Mouse (Mus musculus) heart, embryonic 13.5 days (tissue): Measurements from ENCODE around the gene Pomc. TPM values are rescaled to one million over a fixed set of nuclear protein-coding genes. Genes with fewer than 3 reads are reported as not detected.

Source experiments
- ATAC-seq: fragments of 200-750 bp; cut with Nextera tagmentation; 2 replicates; pipeline ENCODE4 v1.8.0; 2017; ENCODE audit warnings: moderate TSS enrichment; ENCODE audit not compliant: insufficient number of reproducible peaks, low FRiP score, low TSS enrichment; ENCODE audit errors: extremely low read depth
- H3K27ac ChIP-seq: fragments of 300-500 bp; sonication (generic); replicated peaks from 2 replicates; pipeline ENCODE4 v1.5.1; 2015; ENCODE audit warnings: moderate library complexity, mild to moderate bottlenecking, inconsistent platforms
- H3K27me3 ChIP-seq: fragments of 300-500 bp; sonication (generic); replicated peaks from 2 replicates; pipeline ENCODE4 v1.6.1; 2015; ENCODE audit warnings: mild to moderate bottlenecking, inconsistent platforms
- H3K36me3 ChIP-seq: fragments of 300-500 bp; sonication (generic); 2 replicates; pipeline ENCODE4 v1.6.1; 2015; ENCODE audit warnings: mild to moderate bottlenecking, inconsistent platforms
- H3K4me1 ChIP-seq: fragments of 300-500 bp; sonication (generic); 2 replicates; pipeline ENCODE4 v1.6.1; 2015; ENCODE audit warnings: inconsistent platforms
- H3K4me2 ChIP-seq: fragments of 300-500 bp; sonication (generic); 2 replicates; pipeline ENCODE4 v1.6.1; 2015; ENCODE audit warnings: inconsistent platforms, mild to moderate bottlenecking, moderate library complexity
- H3K4me3 ChIP-seq: fragments of 300-500 bp; sonication (generic); 2 replicates; pipeline ENCODE4 v1.5.1; 2015; ENCODE audit warnings: moderate library complexity, mild to moderate bottlenecking, inconsistent platforms
- H3K9ac ChIP-seq: fragments of 300-500 bp; sonication (generic); 2 replicates; pipeline ENCODE4 v1.6.1; 2015; ENCODE audit warnings: inconsistent platforms, mild to moderate bottlenecking, moderate library complexity
- H3K9me3 ChIP-seq: fragments of 300-500 bp; sonication (generic); 2 replicates; pipeline ENCODE4 v1.6.1; 2016; ENCODE audit warnings: inconsistent platforms
- WGBS: fragments of 180-500 bp; shearing (Covaris S2); methylation state at CpG from one replicate; pipeline ENCODE4 v1.1.7; 2015; ENCODE audit warnings: mixed read lengths; 5-methylcytosine and 5-hydroxymethylcytosine counted together
- polyA plus RNA-seq: library from polyadenylated mRNA; unstranded; fragments of >200 nt; fragmentation: Nextera tagmentation; extraction: Ambion mirVana; gene quantifications from 2 replicates; pipeline ENCODE4 v1.2.1, GENCODE M21; 2015

Pomc gene
- polyA plus RNA-seq, 1 experiment from 2014 or later, result 1.4 TPM

- Histone ChIP-seq H3K27ac (peak overlapping the region; percentile 60), H3K36me3 (no peaks in the 10 kb centered on the region), H3K27me3 (no peaks in the 10 kb centered on the region), H3K4me3 (no peak overlapping the region), H3K9me3 (no peaks in the 10 kb centered on the region), H3K4me2 (no peak overlapping the region), H3K4me1 (peaks cover 53% of the 10 kb centered on the region), H3K9ac (no peak overlapping the region)
- ATAC-seq, result no peak
- WGBS, result 64% methylated on average over 7 of the region's 7 CpGs
These were observed 51.3 kb downstream of the Pomc start for GRCm38 (mm10) chr12:4006079-4006478.

DNA sequence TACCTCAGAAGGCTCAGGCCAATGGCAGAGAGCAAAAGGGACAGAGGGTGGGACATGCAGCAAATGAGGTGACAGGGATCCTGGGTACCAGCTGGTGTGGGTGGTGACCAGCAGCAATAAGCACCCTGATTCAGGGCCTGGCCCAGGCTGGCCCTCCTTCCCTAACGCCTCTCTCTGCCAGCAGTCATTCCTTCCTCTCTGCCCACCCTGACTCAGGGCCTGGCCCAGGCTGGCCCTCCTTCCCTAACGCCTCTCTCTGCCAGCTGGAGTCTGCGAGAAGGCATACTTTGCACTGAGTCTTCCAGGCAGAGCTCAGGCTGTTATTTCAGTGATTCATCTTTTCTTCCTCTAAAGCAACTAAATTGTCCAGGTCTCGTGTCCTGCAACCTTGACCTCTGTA is 52.4 kb downstream of the Pomc start:
- WGBS, result 47% methylated on average over 4 of the region's 4 CpGs
- Histone ChIP-seq H3K4me1 (peaks cover 53% of the 10 kb centered on the region), H3K9me3 (no peaks in the 10 kb centered on the region), H3K4me2 (no peak overlapping the region), H3K9ac (peak overlapping the region; percentile 47; the same call in 1 of the 2 replicates), H3K27me3 (no peaks in the 10 kb centered on the region), H3K36me3 (no peaks in the 10 kb centered on the region), H3K4me3 (no peak overlapping the region), H3K27ac (peak overlapping the region; percentile 60)
- no peak for ATAC-seq

DNA sequence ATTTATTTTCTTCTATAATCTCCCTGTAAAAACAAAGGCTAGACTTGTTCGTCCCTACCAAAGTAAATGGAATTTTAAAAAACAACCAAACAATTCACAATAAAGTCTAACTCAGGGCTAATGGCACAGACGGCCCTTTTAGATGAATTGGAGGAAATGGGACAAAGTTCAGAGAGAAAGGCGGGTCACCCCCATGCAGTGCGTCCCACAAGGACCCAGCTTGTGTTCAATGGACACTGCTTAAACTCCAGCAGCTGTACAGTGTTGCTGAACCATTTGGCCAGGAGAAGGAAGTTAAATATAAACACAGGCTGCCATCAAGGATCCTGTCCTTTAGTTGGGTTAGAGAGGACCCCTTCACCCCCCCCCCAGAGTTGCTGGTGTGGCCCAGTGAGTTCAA is 53.0 kb downstream of the Pomc start:
- 59% methylated on average over 4 of the region's 4 CpGs for WGBS
- Histone ChIP-seq H3K4me3 (no peak overlapping the region), H3K4me2 (no peak overlapping the region), H3K36me3 (no peaks in the 10 kb centered on the region), H3K4me1 (peaks cover 53% of the 10 kb centered on the region), H3K9me3 (no peaks in the 10 kb centered on the region), H3K27ac (0 out of 2 replicates have a peak overlapping the region, but pooled peaks have one; percentile 4), H3K27me3 (no peaks in the 10 kb centered on the region), H3K9ac (no peak overlapping the region)
- no peak for ATAC-seq

DNA sequence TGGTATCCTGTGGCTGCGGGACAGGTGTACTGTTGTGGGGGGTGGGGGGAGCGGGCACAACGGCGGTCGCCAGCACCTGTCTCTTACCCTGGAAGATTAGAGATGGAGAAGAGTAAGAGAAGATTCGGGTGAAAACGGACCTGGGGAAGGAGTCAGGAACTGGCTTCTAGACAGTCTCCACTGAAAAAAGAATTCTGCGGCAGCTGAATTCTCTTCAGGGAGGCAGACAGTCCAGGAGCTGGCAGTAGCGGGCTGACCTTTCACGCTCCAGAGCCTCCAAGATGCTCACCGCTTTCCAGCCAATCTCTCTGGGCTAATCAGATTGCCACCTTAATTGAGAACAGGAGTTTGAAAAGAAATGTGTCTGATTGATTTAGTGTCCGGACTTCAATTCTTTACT is 54.0 kb downstream of the Pomc start:
- no peaks in the 10 kb centered on the region for H3K36me3 ChIP-seq
- H3K27ac ChIP-seq, result no peak overlapping the region
- no peak overlapping the region for H3K4me2 ChIP-seq
- no peaks in the 10 kb centered on the region for H3K27me3 ChIP-seq
- H3K4me1 ChIP-seq, result peaks cover 53% of the 10 kb centered on the region
- no peak overlapping the region for H3K4me3 ChIP-seq
- ATAC-seq, result no peak
- 74% methylated on average over 12 of the region's 12 CpGs for WGBS
- no peak overlapping the region for H3K9ac ChIP-seq
- no peaks in the 10 kb centered on the region for H3K9me3 ChIP-seq

Other genes with a start within 250 kb of the Pomc start
- 94.2 and 108 TPM in 2 replicates for gene Dnmt3a, start 148.9 kb upstream of the Pomc start, polyA plus RNA-seq
- 5.9 and 6.2 TPM in 2 replicates for gene Efr3b, start 84.0 kb downstream of the Pomc start, polyA plus RNA-seq
- gene Dnajc27, start 127.6 kb downstream of the Pomc start, polyA plus RNA-seq, result 7.8 and 8.0 TPM in 2 replicates
- gene Adcy3, start 178.2 kb downstream of the Pomc start, polyA plus RNA-seq, result 4.2 and 4.4 TPM in 2 replicates